Mouse (Mus musculus) heart, adult 2 months (tissue): ENCODE data around the gene Dzank1.

Source experiments
- CTCF ChIP-seq: fragments of 200-600 bp; IDR thresholded peaks from 2 replicates; pipeline ENCODE4 v1.8.1; 2022; ENCODE audit warnings: antibody characterized with exemption, mild to moderate bottlenecking, moderate library complexity
- EP300 ChIP-seq: fragments of 200-500 bp; IDR thresholded peaks from 2 replicates; pipeline ENCODE4 v1.6.1; 2011; ENCODE audit warnings: low read depth, low read length, control low read depth; ENCODE audit not compliant: insufficient read depth
- POLR2A ChIP-seq: fragments of 200-500 bp; IDR thresholded peaks from 2 replicates; pipeline ENCODE4 v1.6.1; 2011; ENCODE audit warnings: mild to moderate bottlenecking, low read depth, low read length, control low read depth; ENCODE audit not compliant: insufficient read depth

DNA sequence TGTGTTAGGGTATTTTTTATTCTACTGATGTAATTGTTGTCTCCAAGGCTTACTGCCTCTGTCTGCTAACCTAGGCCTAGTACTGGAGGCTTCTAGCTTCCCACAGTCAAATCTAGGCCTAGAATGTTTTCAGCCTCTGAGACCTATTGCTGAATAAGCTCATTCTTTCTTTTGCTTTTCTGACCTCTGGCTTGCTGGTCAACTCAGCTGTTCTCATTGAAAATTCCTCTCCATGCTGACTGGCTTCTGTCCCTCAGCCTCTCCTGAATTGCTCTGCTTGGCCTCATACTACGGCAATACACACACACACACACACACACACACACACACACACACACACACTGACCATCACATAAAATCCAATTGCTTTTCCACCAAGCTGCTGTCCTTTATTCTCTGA is 101.5 kb downstream of the Dzank1 start:
- TF ChIP-seq CTCF (no peak), EP300 (no peak), POLR2A (no peak)
